Mouse (Mus musculus) bone marrow macrophage, adult 2 months (primary cell): ENCODE results near the gene Pus1.

ENCODE experiments used
- CTCF ChIP-seq: IDR thresholded peaks from 2 replicates; pipeline ENCODE4 v1.5.1; 2012; ENCODE audit warnings: low read depth, mild to moderate bottlenecking, low read length, moderate library complexity
- POLR2A ChIP-seq: IDR thresholded peaks from 2 replicates; pipeline ENCODE4 v1.6.1; 2012; ENCODE audit warnings: mild to moderate bottlenecking, low read depth, low read length, borderline replicate concordance

GRCm38 (mm10) chr5:110770031-110770445, 10.4 kb downstream of the Pus1 start:
- TF ChIP-seq POLR2A (no peak), CTCF (no peak)
